Mouse (Mus musculus): Measurements from ENCODE around the gene Tmtc2.

- TF ChIP-seq ZC3H11A (IDR thresholded peaks at IDR 0.05; ENCODE audit: borderline replicate concordance, low read depth, low read length): no peak
- TF ChIP-seq CHD2 (IDR thresholded peaks at IDR 0.05; ENCODE audit: low read depth, low read length): no peak
- TF ChIP-seq HCFC1 (IDR thresholded peaks at IDR 0.05; ENCODE audit: borderline replicate concordance, insufficient read depth, low read length): no peak
- TF ChIP-seq ZNF384 (IDR thresholded peaks at IDR 0.05; ENCODE audit: low read depth, low read length): no peak
Observed at GRCm38 (mm10) chr10:105402481-105402779, 171.8 kb downstream of the Tmtc2 start.

Data from ES-E14 (cell line).